Mouse (Mus musculus): Measurements from ENCODE around the gene BC048562. TPM values are rescaled to one million over a fixed set of nuclear protein-coding genes. Genes with fewer than 3 reads are reported as not detected.

The BC048562 gene
- total RNA-seq, 2 experiments from 2014 or later = not detected

DNA sequence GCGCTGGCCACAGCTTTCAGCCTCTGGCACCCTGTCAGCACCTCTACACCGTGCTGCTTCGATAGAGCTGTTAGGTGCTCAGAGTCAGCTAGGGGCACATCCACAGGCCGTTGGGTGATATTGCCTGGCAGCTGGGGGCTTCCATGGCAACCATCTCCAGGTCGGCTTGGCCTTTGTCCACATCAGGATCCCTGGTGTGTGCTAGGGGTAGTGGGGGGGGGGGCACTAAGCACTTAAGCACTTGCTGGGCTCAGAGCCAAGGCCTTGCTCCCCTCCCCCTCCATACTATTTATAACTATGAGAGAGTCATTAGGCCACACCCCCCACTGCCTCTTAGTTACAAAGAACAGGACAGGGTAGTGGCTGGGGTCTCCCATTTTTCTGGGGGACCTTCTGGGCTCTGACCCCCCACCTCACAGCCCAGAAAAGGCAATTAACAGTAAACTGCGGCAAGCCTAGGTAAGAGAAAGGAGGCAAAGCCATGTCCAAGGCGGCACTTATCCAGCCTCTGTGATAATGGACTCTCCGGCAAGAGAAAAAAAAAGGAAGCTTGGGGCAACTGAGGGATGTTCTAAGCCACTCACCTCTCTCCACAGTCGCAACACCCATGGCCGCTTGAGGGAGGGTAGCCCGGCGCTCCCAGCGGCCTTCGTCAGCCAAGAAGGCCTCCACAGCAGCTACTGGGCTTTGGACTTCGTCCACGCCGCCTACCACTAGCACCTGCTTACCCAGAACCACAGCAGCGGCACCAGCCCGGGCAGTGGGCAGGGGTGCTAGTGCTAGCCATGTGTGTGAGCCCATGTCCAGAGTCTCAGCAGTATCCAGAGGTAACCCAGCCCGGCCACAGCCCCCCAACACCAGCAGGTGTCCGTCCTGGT is 14.2 kb downstream of the BC048562 start:
- intact Hi-C loops (cut with DNase I) = loop anchor here (5.0 kb wide), 2 partner anchors 38 to 68 kb away; no protein-coding TSS in a partner anchor
- DNase-seq = peak; percentile 38 to 70

DNA sequence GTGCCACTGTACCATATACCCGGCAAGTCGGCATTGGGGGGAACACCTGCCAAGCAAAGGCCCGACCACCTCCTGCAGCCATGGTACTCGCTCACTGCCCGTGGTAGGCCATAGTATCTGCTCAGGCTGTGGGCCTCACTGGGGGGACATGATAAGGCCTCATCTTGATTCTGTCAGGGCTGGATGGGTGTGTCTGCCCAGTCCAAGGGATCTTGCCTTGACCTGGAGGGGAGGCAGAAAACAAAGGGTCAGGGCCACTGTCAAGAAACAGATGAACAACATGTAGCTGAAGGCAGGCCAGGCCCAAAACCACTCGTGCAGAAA is 14.8 kb downstream of the BC048562 start:
- no peak for DNase-seq
- intact Hi-C loops (cut with DNase I) = loop anchor here (5.0 kb wide), 2 partner anchors 39 to 69 kb away; no protein-coding TSS in a partner anchor

DNA sequence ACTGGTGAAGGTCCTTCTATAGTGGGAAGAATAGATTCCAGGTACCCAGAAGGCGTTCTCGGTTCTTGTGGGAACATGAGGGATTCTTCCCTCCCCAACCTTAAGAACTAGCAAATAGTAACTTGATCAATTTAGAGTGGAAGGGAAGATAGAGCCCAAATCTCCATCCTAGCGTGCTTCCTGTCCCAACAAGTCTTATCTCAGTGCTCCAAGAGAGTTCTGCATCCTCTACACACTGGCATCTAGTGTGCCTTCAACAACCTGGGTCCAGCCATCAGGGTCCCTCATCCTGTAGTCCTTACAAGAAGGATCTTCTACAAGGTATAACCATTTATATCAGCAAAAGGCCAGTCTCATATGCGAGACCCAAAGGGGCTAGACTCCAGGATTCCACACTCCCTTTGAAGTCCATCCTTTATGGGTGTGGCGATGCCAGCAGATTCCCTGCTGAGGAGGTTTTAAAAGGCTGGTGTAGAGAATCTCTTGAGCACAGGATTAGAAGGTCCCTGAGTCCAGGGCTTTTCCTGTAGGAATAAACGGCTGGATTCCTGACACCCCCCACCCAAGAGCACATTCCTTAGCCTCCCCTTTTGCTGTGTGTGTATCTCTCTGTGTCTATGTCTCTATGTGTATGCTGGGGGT is 15.4 kb downstream of the BC048562 start:
- no peak for DNase-seq

DNA sequence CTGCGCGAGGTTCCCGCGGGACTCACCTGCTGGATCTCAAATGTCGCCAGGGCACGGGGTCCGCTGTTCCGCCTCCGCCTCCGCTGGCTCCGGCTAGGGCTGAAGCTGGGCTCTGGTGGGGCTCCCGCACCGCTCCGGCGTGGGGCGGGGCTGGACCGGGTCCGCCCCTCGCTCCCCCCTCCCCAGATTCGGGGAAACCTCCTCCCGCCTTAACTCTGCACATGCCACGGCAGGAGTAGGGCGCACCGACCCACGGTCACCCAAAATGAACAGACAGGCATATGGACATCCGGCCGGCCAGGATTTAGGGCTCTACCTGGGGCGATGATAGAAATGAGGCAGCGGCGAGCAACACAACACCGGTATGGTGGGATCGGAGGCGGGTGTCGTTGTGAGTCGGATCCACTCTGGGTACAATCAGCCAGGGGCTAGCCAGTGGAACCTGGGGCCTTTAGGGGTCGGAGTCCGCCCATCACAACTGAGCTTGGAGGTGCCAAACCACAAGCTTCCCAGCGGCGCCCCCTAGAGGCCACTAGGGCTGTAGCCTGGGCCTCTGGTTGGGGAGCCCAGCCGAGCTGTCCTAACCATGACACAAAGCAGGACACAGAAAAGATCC is 16.1 kb downstream of the BC048562 start:
- intact Hi-C loops (cut with DNase I) = loop anchor here (5.0 kb wide), 2 partner anchors 40 to 70 kb away; no protein-coding TSS in a partner anchor
- peak; percentile 91 to 94 for DNase-seq

More for the DNA sequence above, 15.4 kb downstream of the BC048562 start:
- intact Hi-C loops (cut with DNase I) = loop anchor here (5.0 kb wide), 2 partner anchors 39 to 69 kb away; no protein-coding TSS in a partner anchor

DNA sequence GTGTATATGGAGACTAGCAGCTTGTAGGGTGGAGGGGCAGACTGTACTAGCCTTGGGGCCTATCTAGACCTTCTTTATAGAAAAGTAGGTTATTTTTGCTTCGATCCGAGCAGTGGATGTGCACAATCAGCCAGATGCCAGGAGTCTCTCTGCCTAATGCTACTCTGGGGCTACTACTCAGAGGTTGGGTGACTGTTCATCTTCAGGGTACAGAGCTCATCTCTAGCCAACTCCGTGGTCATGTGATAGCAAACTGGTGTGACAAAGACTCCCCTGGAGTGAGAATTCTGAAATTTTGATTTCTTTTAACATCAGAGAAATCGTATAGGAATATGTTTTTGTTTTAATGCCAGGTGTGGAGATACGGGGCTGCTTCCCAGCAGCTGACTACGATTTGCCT is 16.6 kb downstream of the BC048562 start:
- intact Hi-C loops (cut with DNase I) = loop anchor here (5.0 kb wide), 2 partner anchors 41 to 71 kb away; no protein-coding TSS in a partner anchor
- DNase-seq = no peak

DNA sequence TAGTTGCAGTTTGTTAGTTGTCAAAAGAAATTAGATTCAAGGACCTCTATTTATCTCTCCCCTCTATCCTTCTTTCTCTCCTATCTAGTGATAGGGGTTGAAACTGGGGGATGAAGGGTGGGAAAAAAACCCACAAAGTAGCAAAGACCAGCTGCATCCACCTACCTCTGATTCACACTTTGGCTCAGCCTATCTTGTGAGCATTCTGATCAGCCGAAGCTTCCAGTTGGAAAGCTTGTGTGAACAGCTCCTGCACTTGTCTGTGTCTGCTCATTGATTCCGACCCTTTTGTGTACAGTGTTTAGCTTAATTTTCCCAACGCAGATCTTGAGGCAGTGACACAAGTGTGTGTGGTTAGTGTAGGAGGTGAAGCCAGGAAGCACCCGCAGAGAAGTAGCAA is 17.2 kb downstream of the BC048562 start:
- DNase-seq = no peak
- intact Hi-C loops (cut with DNase I) = loop anchor here (5.0 kb wide), 2 partner anchors 41 to 71 kb away; no protein-coding TSS in a partner anchor

DNA sequence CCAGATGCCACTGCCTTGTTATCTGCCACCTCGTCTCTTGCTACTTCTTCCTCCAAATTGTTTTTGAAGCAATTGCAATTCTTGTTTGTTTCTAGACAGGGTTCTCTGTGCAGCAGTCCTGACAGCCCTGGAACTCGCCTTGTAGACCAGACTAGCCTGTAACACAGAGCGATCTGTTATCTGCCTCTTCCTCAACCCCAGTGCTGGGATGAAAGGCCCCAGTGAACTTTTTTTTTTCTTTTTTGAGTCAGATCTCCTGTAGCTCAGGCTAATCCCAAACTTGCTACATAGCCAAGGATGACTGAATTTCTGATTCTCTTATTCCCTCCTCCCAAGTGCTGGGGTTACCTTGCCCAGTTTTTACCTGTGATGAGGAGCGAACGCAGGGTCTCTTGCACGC is 18.1 kb downstream of the BC048562 start:
- no peak for DNase-seq

DNA sequence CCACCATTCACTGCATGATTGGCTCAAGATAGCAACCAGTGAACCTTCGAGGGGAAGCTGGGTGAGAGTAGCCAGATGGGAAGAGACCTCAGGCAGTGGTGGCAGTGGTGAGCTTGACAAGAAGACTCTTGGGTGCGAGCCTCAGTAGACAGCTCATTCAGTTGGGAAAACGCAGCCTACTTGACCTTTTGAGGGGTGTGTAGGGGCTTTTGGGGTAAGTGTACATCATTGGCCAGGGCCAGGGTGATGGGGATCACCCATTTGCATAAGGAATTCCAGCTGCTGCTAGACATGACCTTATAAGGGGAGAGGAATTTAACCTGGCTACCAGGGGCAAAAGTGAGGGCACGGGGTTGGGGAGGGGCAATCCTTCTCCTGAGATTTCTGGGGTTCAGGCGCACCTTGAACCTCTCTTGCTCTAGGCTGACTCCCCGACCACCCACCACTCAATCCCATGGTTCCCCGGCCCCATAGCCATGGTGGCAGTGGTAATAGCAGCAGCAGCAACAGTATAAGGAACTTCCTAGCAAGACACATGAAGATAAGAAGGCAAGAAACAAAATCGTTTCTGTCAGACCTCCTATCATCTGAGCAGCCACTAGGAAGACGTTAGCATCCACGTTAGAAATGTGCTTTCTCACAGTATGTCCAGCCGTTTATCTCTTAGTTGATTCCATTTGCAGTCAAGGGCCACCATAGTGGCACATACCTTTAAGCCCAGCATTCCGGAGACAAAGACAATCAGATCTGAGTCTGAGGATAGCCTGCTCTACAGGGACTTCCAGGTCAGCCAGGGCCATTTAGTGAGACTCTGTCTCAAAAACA is 19.7 kb downstream of the BC048562 start:
- no peak for DNase-seq
- intact Hi-C loops (cut with DNase I) = no loop called here

More for the DNA sequence above, 18.1 kb downstream of the BC048562 start:
- intact Hi-C loops (cut with DNase I) = loop anchor here (5.0 kb wide), 2 partner anchors 42 to 72 kb away; no protein-coding TSS in a partner anchor

DNA sequence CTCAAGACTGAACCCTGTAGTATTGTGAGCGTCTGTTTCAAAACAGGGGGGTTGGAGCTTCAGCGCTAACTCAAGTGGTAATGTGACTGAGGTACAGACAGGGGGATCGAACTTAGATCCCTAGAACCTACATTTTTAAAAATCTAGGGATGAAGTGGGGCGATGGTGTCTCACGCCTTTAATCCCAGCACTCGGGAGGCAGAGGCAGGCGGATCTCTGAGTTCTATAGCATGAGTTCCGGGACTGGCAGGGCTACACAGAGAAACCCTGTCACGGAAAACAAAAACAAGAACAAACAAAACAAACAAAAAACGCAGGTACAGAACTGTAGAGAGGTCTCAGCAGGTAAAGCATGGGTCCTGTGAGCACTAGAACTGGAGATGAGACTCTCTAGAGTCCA is 20.7 kb downstream of the BC048562 start:
- no peak for DNase-seq
- intact Hi-C loops (cut with DNase I) = no loop called here

DNA sequence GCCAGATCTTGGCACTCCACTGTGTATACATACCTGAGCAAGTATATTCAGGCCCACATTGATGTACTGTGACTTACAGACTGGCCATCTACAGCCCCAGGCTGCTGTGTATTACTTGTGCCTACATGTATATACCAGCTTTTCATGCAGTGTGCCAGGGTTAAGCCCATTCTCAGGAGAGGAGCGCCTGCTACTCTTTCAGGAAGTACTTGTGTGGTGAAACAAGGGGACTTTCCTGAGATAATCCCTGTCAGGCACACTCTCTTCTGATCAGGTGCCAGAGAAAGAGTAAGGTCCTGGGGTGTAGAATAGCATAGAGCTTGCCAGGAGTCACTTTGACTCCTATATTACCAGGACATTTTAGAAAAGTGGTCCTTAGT is 23.6 kb downstream of the BC048562 start:
- intact Hi-C loops (cut with DNase I) = loop anchor here (2.0 kb wide), 1 partner anchor 19 kb away; the partner anchor contains the start of gene Lamb2
- DNase-seq = no peak

DNA sequence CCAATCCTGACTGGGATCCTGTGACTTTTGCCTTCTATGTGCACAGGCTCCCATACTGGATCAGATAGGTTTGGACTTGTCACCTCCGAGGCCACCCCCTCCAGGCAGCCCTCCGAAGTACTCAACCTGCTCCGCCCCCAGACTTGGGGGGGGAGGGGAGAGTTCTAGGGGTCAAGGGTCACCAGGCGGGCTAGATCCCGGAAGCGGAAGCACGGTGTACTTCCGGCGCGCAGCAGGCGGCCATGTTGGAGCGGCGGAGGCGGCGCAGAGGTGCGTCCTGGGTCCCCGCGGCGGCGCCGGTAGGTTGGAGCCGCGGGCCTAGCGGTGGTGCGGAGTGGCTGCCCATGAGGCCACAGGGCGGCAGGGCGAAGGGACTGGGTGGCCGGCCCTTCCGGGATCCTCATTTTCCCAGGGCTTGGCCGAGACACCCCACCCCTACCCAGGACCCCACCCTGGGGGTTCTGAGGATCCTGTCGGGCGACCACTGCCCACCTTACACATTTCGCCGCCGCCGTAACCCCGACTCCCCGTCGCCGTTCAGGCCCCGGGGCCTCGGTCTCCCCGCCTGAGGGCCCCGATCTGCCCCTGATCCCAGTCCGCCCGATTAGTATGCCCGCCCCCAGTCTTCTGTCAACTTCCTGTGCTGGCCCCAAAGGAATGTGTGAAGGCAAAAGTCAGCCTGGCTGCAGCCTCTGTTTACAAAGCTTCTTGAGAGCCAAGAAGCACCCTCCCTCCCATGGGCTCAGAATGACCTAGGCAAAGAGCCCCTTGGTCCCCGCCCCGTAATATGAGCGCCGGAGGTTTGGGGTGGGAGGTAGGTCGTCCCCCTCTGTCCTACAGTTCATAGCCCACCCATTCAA is 24.3 kb downstream of the BC048562 start, which contains the start of gene Ccdc71:
Gene Ccdc71, plus strand, starts transcription at position 209 of the 860 bp plus-strand sequence.
- intact Hi-C loops (cut with DNase I) = loop anchor here (2.0 kb wide), 1 partner anchor 18 kb away; the partner anchor contains the start of gene Lamb2
- peak; percentile 83 to 92 for DNase-seq

DNA sequence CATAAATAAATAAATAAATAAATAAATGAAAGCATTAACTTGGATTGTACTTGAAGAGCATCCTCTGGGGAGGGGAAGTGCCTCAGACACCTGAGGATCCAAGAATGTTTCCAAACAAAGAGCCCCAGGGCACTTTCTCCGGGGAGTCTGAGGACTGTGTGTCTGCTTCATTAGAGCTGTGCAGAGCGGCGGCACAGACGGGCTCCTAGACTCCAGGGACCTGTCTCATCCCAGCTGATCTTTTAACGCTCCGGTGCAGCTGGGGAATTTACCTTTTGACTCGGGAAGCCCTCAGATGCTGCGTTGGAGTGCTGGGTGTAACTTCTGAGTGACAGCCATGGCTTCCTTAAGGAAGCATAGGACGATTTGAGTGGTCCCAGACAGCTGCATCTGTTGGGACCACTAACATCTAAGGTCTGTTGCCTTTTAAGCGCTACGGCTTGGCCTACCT is 24.9 kb downstream of the BC048562 start, which contains the start of gene Klhdc8b:
Gene Klhdc8b, minus strand, starts transcription at position 401 of the 451 bp plus-strand sequence.
- intact Hi-C loops (cut with DNase I) = loop anchor here (2.0 kb wide), 1 partner anchor 18 kb away; the partner anchor contains the start of gene Lamb2
- no peak for DNase-seq

DNA sequence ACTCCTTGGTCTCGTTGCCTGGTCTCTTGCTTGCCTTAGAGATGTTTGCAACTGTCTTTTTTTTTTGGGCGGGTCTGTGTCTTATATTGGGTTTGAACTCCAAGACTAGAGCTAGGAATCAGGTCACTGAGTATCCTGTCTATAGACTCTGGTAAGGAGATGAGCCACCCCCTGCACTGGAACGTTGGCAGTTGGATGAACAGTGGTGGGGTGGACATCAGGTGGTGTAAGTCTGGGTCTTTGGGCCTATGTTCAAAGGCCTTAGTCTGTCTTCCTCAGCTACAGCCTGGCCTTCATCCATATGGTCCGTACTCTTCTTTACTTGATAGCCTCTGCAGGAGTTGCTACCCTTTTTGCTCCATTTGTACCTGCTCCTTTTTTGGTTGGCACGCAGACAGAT is 25.4 kb downstream of the BC048562 start:
- no peak for DNase-seq
- intact Hi-C loops (cut with DNase I) = loop anchor here (2.0 kb wide), 1 partner anchor 17 kb away; the partner anchor contains the start of gene Lamb2

DNA sequence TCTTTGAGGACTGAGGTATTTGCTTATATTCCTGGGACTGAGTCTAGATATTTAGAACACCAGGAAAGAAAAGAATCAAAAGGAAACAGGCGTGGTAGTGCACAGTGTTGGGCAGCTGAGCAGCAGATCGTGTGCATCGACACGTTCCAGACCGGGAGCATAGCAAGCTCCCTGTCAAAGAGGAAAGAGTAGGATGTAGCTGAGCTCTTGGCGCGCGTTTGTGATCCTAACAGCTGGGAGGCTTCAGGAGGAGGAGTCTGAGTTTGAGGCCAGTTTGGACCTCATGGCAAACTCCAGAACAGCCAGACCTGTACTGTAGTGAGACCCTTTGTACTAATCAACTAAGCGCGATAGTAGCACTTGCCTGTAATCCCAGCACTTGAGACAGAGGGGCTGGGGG is 25.9 kb downstream of the BC048562 start:
- intact Hi-C loops (cut with DNase I) = no loop called here
- peak; percentile 55 to 60 for DNase-seq

DNA sequence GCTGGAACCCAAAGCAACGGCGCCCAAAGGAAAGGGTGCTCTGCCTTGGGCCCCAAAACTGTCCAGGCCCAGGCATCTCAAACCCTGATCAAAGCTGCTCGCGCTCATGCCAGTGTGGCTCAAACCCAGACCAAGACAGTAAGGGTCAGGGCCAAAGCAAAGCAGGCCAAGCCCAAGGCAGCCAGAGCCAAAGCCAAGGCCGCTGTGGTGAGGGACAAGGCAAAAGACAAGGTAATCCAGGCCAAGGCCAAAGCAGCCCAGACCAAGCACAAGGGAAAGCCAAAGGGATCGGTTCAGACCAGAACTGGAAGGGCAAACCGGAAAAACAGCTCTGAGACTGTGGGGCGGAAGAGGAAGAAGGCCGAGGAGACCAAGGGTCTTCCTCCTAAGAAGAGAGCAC is 27.4 kb downstream of the BC048562 start:
- intact Hi-C loops (cut with DNase I) = no loop called here
- DNase-seq = no peak

DNA sequence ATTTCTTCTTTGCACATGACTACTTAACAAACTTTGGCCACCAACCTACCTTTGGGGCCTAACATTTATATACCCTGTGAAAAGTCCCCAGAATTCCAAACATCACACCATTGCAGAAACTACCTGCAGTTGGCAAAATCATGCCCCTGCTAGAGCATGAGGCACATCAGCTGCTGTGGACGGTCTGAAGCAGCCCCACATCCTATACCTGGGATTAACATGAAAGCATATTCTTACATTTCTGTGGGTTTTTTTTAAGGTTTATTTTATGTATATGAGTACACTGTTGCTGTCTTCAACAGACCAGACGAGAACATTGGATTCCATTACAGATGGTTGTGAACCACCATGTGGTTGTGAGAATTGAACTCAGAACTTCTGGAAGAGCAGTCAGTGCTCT is 29.9 kb downstream of the BC048562 start:
- intact Hi-C loops (cut with DNase I) = no loop called here

DNA sequence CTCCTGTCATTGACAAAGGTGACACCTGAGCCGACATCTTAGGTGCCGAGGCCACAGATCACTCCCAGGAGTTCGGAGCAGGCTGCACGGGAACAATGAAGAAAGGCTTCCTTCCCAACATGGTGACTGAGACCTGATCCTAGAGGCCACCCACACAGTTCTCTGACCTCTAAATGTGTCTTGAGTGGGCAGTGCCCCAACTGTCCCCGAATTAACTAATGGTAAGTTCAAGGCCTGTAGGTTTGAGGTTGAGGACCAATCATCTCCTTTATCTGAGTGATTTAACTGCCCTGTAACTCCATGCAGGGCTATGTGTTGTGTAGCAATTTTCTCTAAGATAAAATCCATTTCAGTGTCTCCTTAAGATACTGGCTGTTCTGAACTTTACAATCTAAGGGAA is 33.1 kb downstream of the BC048562 start:
- no peak for DNase-seq
- intact Hi-C loops (cut with DNase I) = no loop called here

More for the DNA sequence above, 29.9 kb downstream of the BC048562 start:
- DNase-seq = no peak

DNA sequence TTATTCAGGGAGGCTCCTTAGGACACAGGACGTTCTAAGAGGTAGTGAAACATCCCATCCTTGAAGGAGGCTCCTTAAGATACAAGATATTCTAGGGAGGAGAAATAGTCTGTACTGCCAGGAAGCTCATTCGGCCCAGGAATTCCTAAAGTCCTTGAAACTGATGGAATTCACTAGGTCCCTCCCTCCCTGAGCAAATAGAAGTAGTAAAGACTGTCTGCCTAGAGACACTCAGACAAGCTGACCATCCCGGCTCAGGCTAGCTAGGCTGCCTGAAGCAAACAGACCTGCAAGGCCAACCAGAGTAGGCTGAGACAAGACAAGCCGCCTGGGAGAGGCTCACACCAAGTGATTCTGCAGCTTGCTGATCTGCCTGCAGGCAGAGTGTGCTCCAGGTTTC is 33.6 kb downstream of the BC048562 start:
- intact Hi-C loops (cut with DNase I) = no loop called here
- no peak for DNase-seq

DNA sequence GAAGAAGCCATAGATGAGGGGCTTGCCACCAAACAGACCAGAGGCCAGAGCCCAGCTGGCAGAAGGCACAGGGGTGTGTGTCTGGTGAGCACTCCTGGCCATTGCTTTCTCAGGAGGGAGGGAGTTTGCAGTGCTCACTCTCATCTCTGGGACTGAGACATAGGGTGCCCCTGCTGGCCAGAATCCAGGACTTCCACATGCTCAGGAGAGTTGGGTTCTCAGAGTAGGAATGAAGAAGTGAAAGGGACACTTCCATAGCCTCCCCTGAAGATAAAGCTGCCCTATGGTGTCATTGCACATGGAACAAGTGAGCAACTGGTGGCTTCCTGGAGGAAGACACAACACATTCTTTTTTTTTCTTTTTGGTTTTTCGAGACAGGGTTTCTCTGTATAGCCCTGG is 38.2 kb downstream of the BC048562 start:
- intact Hi-C loops (cut with DNase I) = no loop called here
- DNase-seq = no peak
